Mouse (Mus musculus) splenic B cell, adult 2 months (primary cell): ENCODE measurements around the gene Tbc1d17.

Experiments used
- DNase-seq: peaks from one replicate; pipeline ENCODE4 v3.0.0-alpha.2; 2011; ENCODE audit warnings: low read depth, low spot score
- H3K27me3 ChIP-seq: 2 replicates; pipeline ENCODE4 v1.6.1; 2012; ENCODE audit warnings: mild to moderate bottlenecking, low read length, moderate library complexity, mixed read lengths; ENCODE audit not compliant: control insufficient read depth, poor library complexity, insufficient read depth, severe bottlenecking
- H3K36me3 ChIP-seq: 2 replicates; pipeline ENCODE4 v1.6.1; 2012; ENCODE audit warnings: mild to moderate bottlenecking, low read length, moderate library complexity, mixed read lengths; ENCODE audit not compliant: control insufficient read depth, poor library complexity, insufficient read depth, severe bottlenecking

Gene Tbc1d17

DNA sequence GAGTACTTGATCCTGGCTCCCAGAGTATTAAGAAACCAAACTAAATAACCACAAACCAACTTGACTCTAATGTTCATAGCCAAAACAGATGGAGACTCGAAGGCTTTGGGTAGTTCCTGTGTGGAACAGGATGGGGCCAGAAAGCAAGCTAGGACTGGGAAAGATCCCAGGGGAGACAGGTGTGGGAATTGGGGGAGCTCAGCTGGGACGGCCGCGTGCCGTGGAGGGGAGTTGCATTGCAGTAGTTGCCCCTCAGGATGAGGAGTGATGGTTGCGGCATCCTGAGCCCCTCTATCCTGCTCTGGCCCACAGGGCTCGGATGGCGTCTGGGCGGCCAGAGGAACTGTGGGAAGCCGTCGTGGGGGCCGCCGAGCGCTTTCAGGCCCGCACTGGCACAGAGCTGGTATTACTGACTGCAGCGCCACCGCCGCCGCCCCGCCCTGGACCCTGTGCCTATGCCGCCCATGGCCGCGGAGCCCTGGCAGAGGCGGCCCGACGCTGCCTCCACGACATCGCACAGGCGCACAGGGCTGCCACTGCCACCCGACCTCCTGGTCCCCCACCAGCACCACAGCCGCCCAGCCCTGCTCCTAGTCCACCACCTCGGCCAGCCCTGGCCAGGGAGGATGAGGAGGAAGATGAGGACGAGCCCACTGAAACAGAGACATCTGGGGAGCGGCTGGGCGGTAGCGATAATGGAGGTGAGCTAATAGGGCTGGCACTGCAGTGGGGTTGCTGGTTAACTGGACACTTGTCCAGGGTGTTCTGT is 3.6 kb upstream of the Tbc1d17 start:
- H3K27me3 ChIP-seq, result no peaks in the 10 kb centered on the region
- no peak for DNase-seq
- no peaks in the 10 kb centered on the region for H3K36me3 ChIP-seq

DNA sequence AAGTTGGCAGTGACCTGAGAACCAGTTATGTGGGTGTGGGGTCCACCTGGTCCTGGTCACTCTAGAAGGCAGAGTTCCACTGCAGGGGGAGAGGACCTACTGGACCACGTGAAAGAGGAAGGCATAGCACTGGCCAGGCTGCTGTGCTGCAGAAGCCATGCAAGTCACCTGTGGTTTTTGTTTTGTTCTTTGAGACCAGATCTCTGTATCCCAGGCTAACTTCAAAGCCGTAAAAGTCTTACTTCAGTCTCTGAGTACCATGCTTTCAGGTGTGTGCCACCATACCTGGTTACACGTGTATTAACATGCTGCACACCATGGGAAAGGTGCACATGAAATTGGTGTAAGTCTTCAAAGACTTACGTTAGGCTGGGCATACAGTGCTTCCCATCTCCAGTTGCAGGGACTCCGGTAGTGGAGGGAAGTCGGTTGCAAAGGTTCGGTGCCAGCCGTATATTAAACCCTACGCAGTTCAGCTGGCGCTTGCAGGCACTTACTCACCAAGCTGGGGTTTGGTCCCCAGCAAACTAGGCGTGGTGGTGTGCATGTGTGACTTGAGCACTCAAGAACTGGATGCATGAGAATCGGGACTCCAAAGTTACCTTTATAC is 2.9 kb upstream of the Tbc1d17 start:
- H3K27me3 ChIP-seq, result no peaks in the 10 kb centered on the region
- H3K36me3 ChIP-seq, result peaks cover under 1% of the 10 kb centered on the region; the same call in 1 of the 2 replicates
- no peak for DNase-seq

DNA sequence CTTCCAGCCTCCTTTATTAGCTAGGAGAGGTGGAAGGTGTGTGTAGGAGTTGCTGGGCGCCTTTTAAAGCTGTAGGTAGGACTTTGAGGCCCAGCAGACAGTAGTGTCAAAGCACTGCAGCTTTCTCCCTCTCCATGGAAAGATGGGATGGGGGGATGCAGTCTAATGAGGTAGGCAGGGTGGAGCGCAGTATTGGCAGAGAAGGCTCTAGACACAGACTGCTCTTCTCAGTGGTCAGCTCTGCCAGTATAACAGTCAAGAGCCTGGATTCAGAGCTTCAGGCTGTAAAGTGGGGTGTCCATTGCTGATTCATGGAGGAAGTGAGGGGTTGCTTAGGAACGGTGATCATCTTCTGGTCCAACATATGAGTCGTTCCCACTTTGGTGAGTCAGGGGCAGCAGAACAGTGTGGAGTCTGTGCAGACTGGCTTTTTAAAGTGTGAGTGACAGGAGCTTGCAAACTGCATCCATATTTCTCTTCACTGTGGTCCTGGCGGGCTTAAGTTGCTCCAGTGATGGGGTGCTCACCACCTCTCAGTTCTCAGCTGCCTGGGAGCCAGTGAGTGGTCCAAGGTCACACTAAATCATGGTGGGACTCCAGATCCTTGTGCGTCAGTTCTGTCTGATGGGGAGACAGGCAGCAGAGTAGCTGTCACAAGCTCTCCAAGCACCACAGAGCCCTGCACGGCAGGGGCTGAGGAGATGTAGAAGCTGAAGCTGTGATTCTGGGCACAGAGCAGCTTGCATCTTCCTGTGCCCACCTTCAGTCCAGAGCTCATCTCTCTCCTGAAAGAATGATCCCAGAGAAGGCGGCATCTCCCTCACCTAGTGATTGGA is 2.1 kb upstream of the Tbc1d17 start:
- DNase-seq, result no peak
- H3K27me3 ChIP-seq, result no peaks in the 10 kb centered on the region
- peaks cover 6% of the 10 kb centered on the region; the same call in 1 of the 2 replicates for H3K36me3 ChIP-seq

DNA sequence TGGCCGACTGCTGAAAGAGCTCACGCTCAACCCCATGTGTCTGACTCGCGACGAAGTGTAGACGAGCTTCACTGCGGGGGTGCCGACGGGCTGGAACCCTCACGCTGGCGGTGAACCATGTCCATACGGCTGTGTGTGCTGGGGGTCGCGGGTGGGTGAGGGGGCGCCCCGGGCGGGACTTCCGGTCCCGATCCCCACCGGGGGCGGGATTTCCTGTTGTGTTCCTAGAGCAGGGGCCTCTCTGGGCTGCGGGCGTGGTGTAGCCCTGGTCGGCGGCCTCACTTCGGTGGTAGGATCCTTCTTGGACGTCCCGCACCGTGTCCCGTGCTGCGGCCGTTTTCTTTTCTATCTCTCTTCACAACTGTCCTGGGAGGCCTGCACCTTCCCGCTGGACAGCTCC is 1.3 kb upstream of the Tbc1d17 start:
- DNase-seq, result peak; percentile 66
- H3K36me3 ChIP-seq, result peaks cover 9% of the 10 kb centered on the region
- no peaks in the 10 kb centered on the region for H3K27me3 ChIP-seq

DNA sequence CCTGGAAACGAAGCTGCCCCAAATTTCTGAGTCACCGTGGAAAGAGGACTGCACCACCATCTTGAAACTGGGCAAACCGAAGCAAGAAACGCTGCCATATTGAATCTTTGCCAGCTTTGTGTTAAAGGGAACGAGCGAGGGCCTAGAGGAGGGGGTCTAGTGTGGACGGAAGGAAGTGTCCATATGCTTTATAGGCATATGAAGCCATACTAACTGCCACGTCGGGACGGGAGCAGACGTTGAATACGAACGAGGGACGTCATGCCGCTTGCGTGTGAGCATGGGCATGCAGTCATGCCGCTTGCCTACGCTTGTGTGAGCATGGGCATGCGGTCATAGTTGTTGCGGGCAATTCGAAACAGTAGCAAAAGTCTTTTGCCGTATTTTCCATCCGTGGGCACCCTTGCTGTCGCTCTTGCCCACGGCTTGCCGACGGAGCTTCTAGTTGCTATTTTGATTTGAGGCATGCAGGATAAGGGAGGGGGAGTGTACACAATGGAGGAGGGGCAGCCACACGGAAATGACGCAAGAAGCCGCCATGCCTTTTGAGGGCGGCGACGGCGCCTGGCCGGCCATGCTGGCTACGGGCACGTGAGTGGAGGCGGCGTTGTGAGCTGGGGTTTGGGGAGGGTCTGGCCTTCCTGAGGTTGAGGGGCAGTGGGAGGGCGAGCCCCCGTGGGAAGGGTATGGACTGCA is 685 bp upstream of the Tbc1d17 start:
- H3K36me3 ChIP-seq, result peaks cover 9% of the 10 kb centered on the region
- H3K27me3 ChIP-seq, result no peaks in the 10 kb centered on the region
- DNase-seq, result peak; percentile 93

DNA sequence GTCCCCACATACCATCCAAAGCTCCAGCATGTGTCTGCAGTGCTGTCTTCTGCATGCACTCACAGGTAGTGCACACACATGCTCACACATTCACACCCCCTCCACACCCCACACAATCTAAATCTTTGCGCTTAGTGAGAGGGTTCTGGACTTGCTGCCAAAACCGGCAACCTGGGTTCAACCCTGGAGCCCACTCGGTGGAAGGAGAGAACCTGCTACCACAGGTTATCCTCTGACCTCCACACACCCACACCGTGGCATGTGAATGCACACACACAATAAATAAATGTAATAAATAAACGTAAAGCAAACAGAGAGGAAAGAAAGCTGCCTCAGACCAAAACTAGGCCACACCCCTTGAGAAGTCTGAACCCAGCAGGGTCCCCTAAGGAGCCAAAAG is 1.1 kb downstream of the Tbc1d17 start:
- H3K27me3 ChIP-seq, result no peaks in the 10 kb centered on the region
- no peak for DNase-seq

DNA sequence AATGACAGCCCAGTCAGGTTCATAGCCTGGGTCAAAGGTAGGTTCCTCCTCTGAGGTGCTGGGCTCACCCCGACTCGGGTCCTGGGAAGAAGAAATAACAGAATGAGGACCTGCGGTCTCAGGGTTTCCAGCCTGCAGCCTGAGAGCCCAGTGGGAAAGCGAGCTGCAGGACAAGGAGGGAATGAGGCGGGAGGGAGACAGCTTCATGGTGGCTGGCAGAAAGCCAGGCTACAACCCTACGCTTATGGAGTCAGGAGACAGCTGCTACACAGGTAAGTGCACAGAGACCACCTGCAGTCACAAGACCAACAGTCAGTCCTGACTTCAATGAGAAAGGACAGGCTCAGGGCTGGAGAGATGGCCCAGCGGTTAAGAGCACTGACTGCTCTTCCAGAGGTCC is 2.1 kb downstream of the Tbc1d17 start:
- no peak for DNase-seq
- Histone ChIP-seq H3K27me3 (no peaks in the 10 kb centered on the region), H3K36me3 (peaks cover 22% of the 10 kb centered on the region)

More for the DNA sequence above, 1.1 kb downstream of the Tbc1d17 start:
- peaks cover 18% of the 10 kb centered on the region for H3K36me3 ChIP-seq

DNA sequence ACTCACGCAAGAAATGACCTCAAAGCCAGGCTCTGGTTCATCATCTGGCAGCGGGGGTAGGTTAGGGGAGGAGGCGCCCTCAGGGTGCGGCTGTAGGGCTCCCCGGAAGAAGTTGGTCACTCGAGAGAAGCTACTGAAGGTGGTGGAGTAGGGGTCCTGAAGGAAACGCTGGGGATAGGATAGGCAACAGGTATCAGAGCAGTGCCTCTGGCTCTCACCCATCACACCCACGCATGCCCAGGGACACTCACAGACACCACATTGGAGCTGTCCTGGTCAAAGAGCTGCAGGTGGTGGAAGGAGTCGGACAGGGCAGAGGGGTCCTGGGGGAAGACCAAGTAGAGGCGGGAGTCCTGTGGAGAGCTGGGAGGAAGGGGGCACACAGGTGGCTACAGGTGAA is 3.9 kb downstream of the Tbc1d17 start:
- DNase-seq, result no peak

DNA sequence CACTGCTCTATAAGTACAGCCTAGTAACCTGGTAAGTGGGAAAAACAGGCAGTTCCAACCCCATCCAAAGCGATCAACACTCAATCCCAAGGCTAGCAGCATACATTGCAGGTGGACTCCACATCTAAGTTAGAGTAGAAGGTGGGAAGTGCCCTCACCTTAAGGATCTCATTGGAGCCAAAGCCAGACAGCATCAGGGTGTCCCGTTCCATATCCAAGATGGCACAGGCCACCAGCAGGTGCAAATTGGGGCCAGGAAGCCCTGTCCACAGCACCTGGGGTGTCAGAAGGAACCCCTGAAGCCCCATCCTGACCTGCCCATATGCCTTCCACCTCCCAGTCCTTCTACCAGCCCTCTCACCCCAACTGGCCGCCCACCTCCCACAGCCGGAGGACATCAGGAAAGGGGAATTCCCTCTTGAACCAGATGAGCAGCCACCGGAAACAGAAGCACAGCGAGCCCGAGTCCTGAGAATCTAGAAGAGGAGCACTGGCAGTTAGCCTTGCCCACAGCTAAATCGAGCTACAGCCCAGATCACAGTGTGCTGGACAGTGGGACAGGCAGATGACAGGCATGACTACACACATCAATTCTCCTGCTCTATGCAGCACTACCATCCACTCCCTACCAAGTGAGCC is 6.9 kb downstream of the Tbc1d17 start:
- DNase-seq, result no peak
- Histone ChIP-seq H3K36me3 (peaks cover 22% of the 10 kb centered on the region), H3K27me3 (no peaks in the 10 kb centered on the region)

More for the DNA sequence above, 3.9 kb downstream of the Tbc1d17 start:
- Histone ChIP-seq H3K36me3 (peaks cover 22% of the 10 kb centered on the region), H3K27me3 (no peaks in the 10 kb centered on the region)

DNA sequence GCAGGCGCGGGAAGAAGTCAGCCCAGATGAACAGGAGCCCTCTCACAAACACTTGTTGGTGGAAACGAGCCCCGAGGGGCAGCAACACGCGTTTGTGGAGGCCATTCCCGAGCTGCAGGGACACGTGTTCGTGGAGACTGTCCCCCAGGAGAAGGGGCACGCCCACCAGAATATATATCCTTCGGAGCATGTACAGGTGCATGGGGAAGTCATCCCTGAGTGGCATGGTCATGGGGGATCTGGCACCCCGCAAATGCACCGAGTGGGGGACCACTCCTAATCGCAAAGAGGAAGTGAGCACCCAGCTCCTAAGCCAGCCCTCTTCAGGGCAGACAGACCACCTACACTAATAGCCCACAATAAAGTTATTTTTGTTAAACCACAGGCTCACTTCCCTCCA is 8.5 kb downstream of the Tbc1d17 start:
- DNase-seq, result peak; percentile 67
- peaks cover 14% of the 10 kb centered on the region for H3K36me3 ChIP-seq

DNA sequence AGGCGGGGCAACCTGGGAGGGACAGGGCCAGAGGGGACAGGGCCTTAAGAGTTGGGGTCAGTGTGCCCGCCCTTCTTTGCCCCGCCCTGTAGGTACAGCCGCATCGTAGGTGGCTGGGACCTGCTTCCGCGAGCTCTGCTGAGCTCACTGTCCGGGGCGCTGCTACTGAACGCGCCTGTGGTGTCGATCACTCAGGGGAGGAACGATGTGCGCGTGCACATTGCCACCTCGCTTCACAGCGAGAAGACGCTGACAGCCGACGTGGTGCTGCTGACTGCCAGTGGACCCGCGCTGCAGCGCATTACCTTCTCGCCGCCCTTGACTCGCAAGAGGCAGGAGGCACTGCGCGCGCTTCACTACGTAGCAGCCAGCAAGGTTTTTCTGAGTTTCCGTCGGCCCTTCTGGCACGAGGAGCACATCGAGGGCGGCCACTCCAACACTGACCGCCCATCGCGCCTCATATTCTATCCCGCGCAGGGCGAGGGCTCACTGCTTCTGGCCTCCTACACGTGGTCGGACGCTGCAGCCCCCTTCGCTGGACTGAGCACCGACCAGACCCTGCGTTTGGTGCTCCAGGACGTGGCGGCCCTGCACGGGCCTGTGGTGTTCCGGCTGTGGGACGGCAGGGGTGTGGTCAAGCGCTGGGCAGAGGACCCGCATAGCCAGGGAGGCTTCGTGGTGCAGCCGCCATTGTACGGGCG is 9.2 kb downstream of the Tbc1d17 start:
- H3K36me3 ChIP-seq, result peaks cover 13% of the 10 kb centered on the region
- DNase-seq, result peak; percentile 82
- no peaks in the 10 kb centered on the region for H3K27me3 ChIP-seq

More for the DNA sequence above, 8.5 kb downstream of the Tbc1d17 start:
- H3K27me3 ChIP-seq, result no peaks in the 10 kb centered on the region

DNA sequence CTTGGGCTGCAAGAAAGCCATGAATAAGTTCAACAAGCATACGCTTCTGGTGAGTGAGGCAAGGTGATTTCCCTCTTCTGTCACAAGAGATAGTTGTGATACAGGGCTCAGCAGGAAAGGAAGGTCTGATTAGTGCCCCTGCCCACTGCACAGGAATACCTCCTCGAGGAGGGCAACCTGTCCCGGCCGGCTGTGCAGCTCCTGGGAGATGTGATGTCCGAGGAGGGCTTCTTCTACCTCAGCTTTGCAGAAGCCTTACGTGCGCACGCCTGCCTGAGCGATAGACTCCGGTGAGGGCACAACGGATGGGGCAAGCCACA is 9.7 kb downstream of the Tbc1d17 start:
- peaks cover 9% of the 10 kb centered on the region for H3K36me3 ChIP-seq
- no peak for DNase-seq
- H3K27me3 ChIP-seq, result no peaks in the 10 kb centered on the region

DNA sequence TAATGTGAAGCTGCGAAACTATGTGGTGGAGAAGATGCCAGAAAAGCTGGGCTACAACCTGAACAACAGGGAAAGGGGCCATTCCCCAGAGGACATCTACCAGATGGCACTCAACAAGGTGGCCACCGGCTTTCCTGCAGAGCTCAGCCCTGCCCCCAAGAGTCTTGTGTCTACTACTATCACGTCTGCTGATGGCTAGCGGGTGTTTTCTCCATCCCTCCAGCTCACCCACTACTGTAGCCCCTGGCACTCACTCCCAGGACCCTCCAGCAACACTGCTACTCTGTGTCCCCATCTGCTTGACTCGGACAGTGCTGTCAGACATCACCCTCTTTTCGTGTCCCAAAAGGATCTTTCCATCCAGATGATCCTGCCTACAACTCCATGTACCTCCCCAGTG is 10.8 kb downstream of the Tbc1d17 start:
- DNase-seq, result no peak
- H3K36me3 ChIP-seq, result peaks cover 4% of the 10 kb centered on the region
- no peaks in the 10 kb centered on the region for H3K27me3 ChIP-seq
